Mouse (Mus musculus) liver, embryonic 11.5 days (tissue): ENCODE measurements around the gene Dclk2. TPM values are rescaled to one million over a fixed set of nuclear protein-coding genes. Genes with fewer than 3 reads are reported as not detected.

Source experiments
- ATAC-seq: fragments of 200-750 bp; cut with Nextera tagmentation; replicated peaks from 2 replicates; pipeline ENCODE4 v1.8.0; 2017; ENCODE audit warnings: moderate number of reproducible peaks, mild to moderate bottlenecking, moderate TSS enrichment, moderate library complexity; ENCODE audit not compliant: low FRiP score
- DNase-seq: peaks from one replicate; pipeline ENCODE4 v3.0.0-alpha.2; 2017; ENCODE audit warnings: low spot score
- H3K27ac ChIP-seq: fragments of 300-500 bp; sonication (generic); 2 replicates; pipeline ENCODE4 v1.5.1; 2014; ENCODE audit warnings: mild to moderate bottlenecking, low read depth, low read length, control low read depth
- H3K27me3 ChIP-seq: fragments of 300-500 bp; sonication (generic); replicated peaks from 2 replicates; pipeline ENCODE4 v1.6.1; 2014; ENCODE audit warnings: low read length, mixed read lengths; ENCODE audit not compliant: control insufficient read depth, insufficient read depth
- H3K36me3 ChIP-seq: fragments of 300-500 bp; sonication (generic); 2 replicates; pipeline ENCODE4 v1.6.1; 2014; ENCODE audit warnings: mild to moderate bottlenecking, low read length, moderate library complexity, mixed read lengths; ENCODE audit not compliant: control insufficient read depth, insufficient read depth
- H3K4me1 ChIP-seq: fragments of 300-500 bp; sonication (generic); replicated peaks from 2 replicates; pipeline ENCODE4 v1.6.1; 2014; ENCODE audit warnings: low read length, mixed read lengths; ENCODE audit not compliant: control insufficient read depth, insufficient read depth
- H3K4me2 ChIP-seq: fragments of 300-500 bp; sonication (generic); 2 replicates; pipeline ENCODE4 v1.6.1; 2014; ENCODE audit warnings: mild to moderate bottlenecking, control low read depth, moderate library complexity
- H3K4me3 ChIP-seq: fragments of 300-500 bp; sonication (generic); 2 replicates; pipeline ENCODE4 v1.5.1; 2014; ENCODE audit warnings: low read depth, low read length, control low read depth
- H3K9ac ChIP-seq: fragments of 300-500 bp; sonication (generic); 2 replicates; pipeline ENCODE4 v1.6.1; 2014; ENCODE audit warnings: low read depth, low read length, control low read depth
- H3K9me3 ChIP-seq: fragments of 300-500 bp; sonication (generic); 2 replicates; pipeline ENCODE4 v1.6.1; 2016; ENCODE audit warnings: low read length, inconsistent platforms, mixed read lengths; ENCODE audit not compliant: control insufficient read depth
- WGBS: fragments of 180-500 bp; shearing (Covaris S2); extraction: QIAGEN DNeasy Blood & Tissue Kit; methylation state at CpG from one replicate; pipeline ENCODE4 v1.1.7; 2014; 5-methylcytosine and 5-hydroxymethylcytosine counted together
- polyA plus RNA-seq: library from polyadenylated mRNA; unstranded; fragments of >200 nt; fragmentation: Nextera tagmentation; extraction: Ambion mirVana; gene quantifications from 2 replicates; pipeline ENCODE4 v1.2.1, GENCODE M21; 2014

Gene Dclk2
- polyA plus RNA-seq, 1 experiment from 2014 or later: 9.3 TPM

DNA sequence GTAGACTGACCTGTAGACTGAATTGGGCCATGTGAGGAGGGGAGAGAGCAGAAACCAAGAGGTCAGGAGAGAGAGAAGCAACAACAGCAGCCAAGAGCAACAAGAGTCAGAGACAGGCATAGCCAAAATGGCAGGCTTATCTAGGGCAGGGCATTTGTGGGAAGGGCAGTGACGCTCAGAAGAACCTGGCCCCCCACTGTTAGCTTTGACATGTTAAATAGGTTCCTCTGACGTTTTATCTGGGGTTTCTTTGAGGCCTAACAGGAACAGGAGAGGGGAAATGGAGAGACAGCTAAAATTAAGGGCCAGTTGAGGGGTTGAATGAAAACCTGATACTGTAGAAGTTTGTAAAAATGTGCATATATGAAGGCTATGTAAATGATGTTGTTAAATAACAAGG lies 30.0 kb upstream of the Dclk2 start:
- H3K27me3 ChIP-seq: no peaks in the 10 kb centered on the region
- ATAC-seq (no peak), DNase-seq (no peak)
- no peak overlapping the region for H3K9ac ChIP-seq
- no peaks in the 10 kb centered on the region for H3K4me1 ChIP-seq
- H3K4me2 ChIP-seq: no peak overlapping the region
- no peak overlapping the region for H3K4me3 ChIP-seq
- peaks cover 2% of the 10 kb centered on the region; the same call in 1 of the 2 replicates for H3K36me3 ChIP-seq
- peaks cover 3% of the 10 kb centered on the region; the same call in 1 of the 2 replicates for H3K9me3 ChIP-seq
- H3K27ac ChIP-seq: no peak overlapping the region
- WGBS: 14% methylated on average over 2 of the region's 2 CpGs

DNA sequence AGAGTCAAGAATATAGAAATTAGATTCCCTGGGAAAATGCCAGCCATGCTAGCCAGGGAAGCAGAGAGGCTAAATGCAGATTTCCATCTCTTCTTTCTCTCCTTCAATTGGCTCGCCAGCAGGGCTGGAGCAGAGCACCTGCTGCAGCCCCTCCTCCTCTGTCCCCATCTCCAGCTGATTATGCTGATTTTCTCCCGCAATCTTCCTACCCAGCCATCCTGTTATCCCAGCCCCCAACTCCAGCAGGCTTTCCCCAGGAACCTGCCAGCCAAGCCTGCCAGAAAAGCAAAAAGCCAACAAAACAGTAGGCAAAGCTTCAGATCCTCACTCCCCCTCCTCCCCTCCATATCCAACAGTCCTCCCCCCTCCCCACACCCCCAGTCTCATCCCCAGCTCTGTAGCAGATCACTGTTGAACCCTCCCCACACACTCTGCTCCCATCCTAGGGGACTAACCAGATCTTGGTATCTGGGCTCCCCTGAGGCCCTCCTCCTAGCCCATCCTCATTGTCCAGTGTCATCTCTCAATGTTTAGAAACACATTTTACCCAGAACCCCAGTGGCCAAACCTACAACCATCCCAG lies 15.7 kb upstream of the Dclk2 start:
- Histone ChIP-seq H3K9me3 (no peaks in the 10 kb centered on the region), H3K27me3 (no peaks in the 10 kb centered on the region), H3K4me2 (no peak overlapping the region), H3K36me3 (no peaks in the 10 kb centered on the region), H3K27ac (no peak overlapping the region), H3K4me3 (no peak overlapping the region), H3K4me1 (no peaks in the 10 kb centered on the region), H3K9ac (no peak overlapping the region)
- ATAC-seq: no peak
- DNase-seq: no peak
- 39% methylated on average over 2 of the region's 2 CpGs for WGBS

DNA sequence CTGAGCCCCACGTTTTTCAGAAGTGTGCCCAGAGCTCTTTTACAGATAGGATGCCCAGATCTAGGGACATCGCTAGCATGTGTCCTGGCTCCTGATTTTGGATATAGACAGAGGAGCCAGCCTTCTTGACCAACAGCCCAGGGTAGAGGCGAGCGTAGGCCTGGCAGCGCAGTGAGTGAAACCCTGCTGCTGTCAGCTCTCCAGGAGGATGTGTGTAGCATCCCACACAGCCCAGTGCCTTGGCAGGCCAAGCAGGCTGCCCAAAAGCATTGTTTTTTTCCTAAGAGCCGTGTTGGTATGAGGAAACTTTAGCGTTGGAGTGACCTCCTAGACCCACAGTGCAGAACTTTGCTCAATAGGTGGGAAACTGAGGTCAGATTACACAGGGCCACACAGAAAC lies 12.8 kb upstream of the Dclk2 start:
- ATAC-seq (no peak), DNase-seq (no peak)
- Histone ChIP-seq H3K4me1 (no peaks in the 10 kb centered on the region), H3K27ac (no peak overlapping the region), H3K9ac (no peak overlapping the region), H3K4me2 (no peak overlapping the region), H3K36me3 (no peaks in the 10 kb centered on the region), H3K4me3 (no peak overlapping the region), H3K27me3 (no peaks in the 10 kb centered on the region), H3K9me3 (no peaks in the 10 kb centered on the region)
- 75% methylated on average over 7 of the region's 7 CpGs for WGBS

- H3K9ac ChIP-seq: no peak overlapping the region
- no peaks in the 10 kb centered on the region for H3K36me3 ChIP-seq
- 80% methylated on average over 10 of the region's 10 CpGs for WGBS
- peaks cover 30% of the 10 kb centered on the region for H3K27me3 ChIP-seq
- no peak overlapping the region for H3K4me2 ChIP-seq
- no peak overlapping the region for H3K4me3 ChIP-seq
- no peaks in the 10 kb centered on the region for H3K4me1 ChIP-seq
- DNase-seq (no peak), ATAC-seq (no peak)
- no peaks in the 10 kb centered on the region for H3K9me3 ChIP-seq
- H3K27ac ChIP-seq: no peak overlapping the region
Observed at GRCm38 (mm10) chr3:86923686-86924085, 3.0 kb upstream of the Dclk2 start.

DNA sequence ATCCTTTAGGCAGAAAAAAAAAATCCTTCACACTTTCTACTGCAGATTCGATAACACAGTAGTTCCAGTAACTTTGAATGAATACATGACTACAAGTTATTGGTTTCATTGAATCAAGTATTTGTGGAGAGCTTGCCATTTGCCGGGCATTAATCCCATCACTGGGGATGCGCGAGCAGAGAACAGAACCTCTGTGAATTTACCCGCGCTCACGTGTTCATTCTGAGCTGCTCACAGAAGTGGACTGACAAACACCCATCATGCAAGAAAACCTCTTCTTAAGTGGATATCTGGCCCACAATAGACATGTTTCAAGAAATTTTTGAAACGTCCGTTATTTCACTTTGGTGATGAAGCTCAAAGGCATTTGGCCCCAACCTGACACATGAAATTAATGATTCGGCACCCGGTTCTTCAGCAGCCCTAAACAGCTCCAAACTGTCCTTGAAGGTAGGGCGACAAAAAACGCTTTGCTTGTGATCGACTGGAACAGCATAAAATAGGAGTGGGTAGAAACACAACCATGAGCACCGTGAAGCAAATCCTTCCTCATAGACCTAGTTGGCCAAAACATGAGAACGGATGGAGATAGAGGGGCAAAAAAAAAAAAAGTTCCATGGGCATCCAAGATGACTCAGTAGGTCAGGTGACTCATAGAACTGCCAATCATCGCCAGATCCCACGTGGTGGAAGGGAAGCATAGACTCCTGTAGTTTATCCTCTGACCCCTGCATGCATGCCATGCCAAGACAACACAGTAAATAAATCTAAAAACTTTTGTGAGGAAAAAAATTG lies 726 bp upstream of the Dclk2 start:
- no peaks in the 10 kb centered on the region for H3K9me3 ChIP-seq
- no peaks in the 10 kb centered on the region for H3K4me1 ChIP-seq
- H3K27ac ChIP-seq: no peak overlapping the region
- H3K9ac ChIP-seq: no peak overlapping the region
- H3K27me3 ChIP-seq: peaks cover 30% of the 10 kb centered on the region
- DNase-seq (no peak), ATAC-seq (no peak)
- no peaks in the 10 kb centered on the region for H3K36me3 ChIP-seq
- WGBS: 66% methylated on average over 18 of the region's 18 CpGs
- H3K4me2 ChIP-seq: peak overlapping the region; percentile 94
- H3K4me3 ChIP-seq: peak overlapping the region; percentile 74; the same call in 1 of the 2 replicates

GRCm38 (mm10) chr3:86919641-86920342 lies 860 bp downstream of the Dclk2 start:
- under 1% methylated on average over 61 of the region's 61 CpGs for WGBS
- Histone ChIP-seq H3K36me3 (no peaks in the 10 kb centered on the region), H3K4me1 (no peaks in the 10 kb centered on the region), H3K4me2 (peak overlapping the region; percentile 94), H3K9ac (peak overlapping the region; percentile 59; the same call in 1 of the 2 replicates), H3K27ac (no peak overlapping the region), H3K27me3 (peaks cover 30% of the 10 kb centered on the region), H3K4me3 (peak overlapping the region; percentile 74), H3K9me3 (no peaks in the 10 kb centered on the region)
- DNase-seq (peak; percentile 69), ATAC-seq (peak; percentile 21; the same call in 1 of the 2 replicates)

GRCm38 (mm10) chr3:86917048-86917447 lies 3.6 kb downstream of the Dclk2 start:
- H3K4me1 ChIP-seq: no peaks in the 10 kb centered on the region
- H3K4me3 ChIP-seq: no peak overlapping the region
- H3K36me3 ChIP-seq: no peaks in the 10 kb centered on the region
- no peak overlapping the region for H3K9ac ChIP-seq
- no peaks in the 10 kb centered on the region for H3K9me3 ChIP-seq
- no peak overlapping the region for H3K4me2 ChIP-seq
- H3K27ac ChIP-seq: no peak overlapping the region
- peaks cover 30% of the 10 kb centered on the region for H3K27me3 ChIP-seq
- 86% methylated on average over 5 of the region's 5 CpGs for WGBS
- ATAC-seq (no peak), DNase-seq (no peak)

- Histone ChIP-seq H3K27me3 (peaks cover 28% of the 10 kb centered on the region), H3K9ac (no peak overlapping the region), H3K36me3 (no peaks in the 10 kb centered on the region), H3K4me1 (no peaks in the 10 kb centered on the region), H3K4me2 (no peak overlapping the region), H3K27ac (no peak overlapping the region), H3K9me3 (no peaks in the 10 kb centered on the region), H3K4me3 (no peak overlapping the region)
- no peak for DNase-seq
- WGBS: 82% methylated on average over 4 of the region's 4 CpGs
- no peak for ATAC-seq
Observed at GRCm38 (mm10) chr3:86916626-86917025, 4.0 kb downstream of the Dclk2 start.
